Mouse (Mus musculus): ENCODE measurements around the gene Dnase2b.

DNA sequence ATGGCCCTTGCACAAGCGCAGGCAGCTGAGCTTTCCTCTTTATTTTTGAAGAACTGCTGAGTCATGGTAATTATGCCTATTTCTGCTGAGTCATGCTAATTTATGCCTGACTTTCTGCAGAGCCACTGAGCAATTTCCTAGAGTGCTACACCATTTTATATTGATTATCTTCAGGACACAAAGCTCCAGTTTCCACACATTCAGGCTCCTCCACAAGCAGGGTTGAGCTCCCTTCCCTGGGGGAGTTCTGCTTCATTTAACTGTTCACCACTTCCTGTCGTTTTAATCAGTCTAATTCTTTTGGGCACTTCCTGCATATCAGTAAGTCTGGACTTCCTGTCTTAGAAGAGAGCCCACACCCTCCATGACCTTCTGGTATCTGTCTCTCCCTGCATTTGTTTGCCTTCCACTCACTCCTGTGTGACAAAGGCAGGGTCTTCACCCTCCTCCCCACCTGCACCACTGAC, 39.7 kb upstream of the Dnase2b start:
- no peak for TF ChIP-seq CTCF (IDR thresholded peaks at IDR 0.05; ENCODE audit: control insufficient read depth, insufficient read depth, insufficient read length)
- TF ChIP-seq USF1 (IDR thresholded peaks at IDR 0.05; ENCODE audit: low read depth) = no peak
- no peak for TF ChIP-seq MAX (IDR thresholded peaks at IDR 0.05)
- no peak for TF ChIP-seq CEBPB (IDR thresholded peaks at IDR 0.05; ENCODE audit: low read depth)
- no peak for TF ChIP-seq FOSL1 (IDR thresholded peaks at IDR 0.05; ENCODE audit: insufficient read depth, low read length, poor library complexity, severe bottlenecking)
- no peak for TF ChIP-seq MYOG (IDR thresholded peaks at IDR 0.05; ENCODE audit: control insufficient read depth, extremely low read depth, insufficient read length)
- no peak for TF ChIP-seq MYOD1 (IDR thresholded peaks at IDR 0.05; ENCODE audit: control insufficient read depth, insufficient read length, low read depth)

Measured in C2C12 (cell line).